Mouse (Mus musculus) T-helper 2 cell (primary cell): ENCODE results near the gene Siah3.
"Not testable (repeated sequence)": the region's sequence is repeated elsewhere in the genome, so short reads cannot be mapped to it uniquely, and the experiment has no call there.

Experiments
- in situ Hi-C: fragments of 300-600 bp; cut with MboI, MseI; formaldehyde crosslinking; loops from one replicate; pipeline ENCODE4 v1.15.1; 2025; ENCODE audit warnings: high pct_unique_total_duplicates

Siah3 gene

GRCm38 (mm10) chr14:75455743-75456421 lies at the start of gene Siah3:
Gene Siah3, plus strand, starts transcription at chr14:75455982.
- in situ Hi-C loops = no loop called here

- in situ Hi-C loops = no loop called here
These were observed 46.0 kb upstream of the Siah3 start for GRCm38 (mm10) chr14:75409772-75410171.

- in situ Hi-C loops = no loop called here
These were observed 45.4 kb upstream of the Siah3 start for GRCm38 (mm10) chr14:75410392-75410791.

GRCm38 (mm10) chr14:75418721-75419120 lies 37.1 kb upstream of the Siah3 start:
- in situ Hi-C loops = no loop called here

GRCm38 (mm10) chr14:75419876-75420275 lies 35.9 kb upstream of the Siah3 start:
- in situ Hi-C loops = no loop called here

- in situ Hi-C loops = no loop called here
These were observed 35.0 kb upstream of the Siah3 start for GRCm38 (mm10) chr14:75420811-75421210.

GRCm38 (mm10) chr14:75431173-75431786 lies 24.5 kb upstream of the Siah3 start:
- in situ Hi-C loops = no loop called here

GRCm38 (mm10) chr14:75432850-75433249 lies 22.9 kb upstream of the Siah3 start:
- in situ Hi-C loops = no loop called here

- in situ Hi-C loops = no loop called here
These were observed 21.2 kb upstream of the Siah3 start for GRCm38 (mm10) chr14:75434576-75434975.

- in situ Hi-C loops = no loop called here
These were observed 11.2 kb upstream of the Siah3 start for GRCm38 (mm10) chr14:75444486-75445105.

- in situ Hi-C loops = no loop called here
These were observed 10.4 kb upstream of the Siah3 start for GRCm38 (mm10) chr14:75445281-75445947.

- in situ Hi-C loops = no loop called here
These were observed 9.9 kb upstream of the Siah3 start for GRCm38 (mm10) chr14:75445948-75446281.

GRCm38 (mm10) chr14:75446314-75446713 lies 9.5 kb upstream of the Siah3 start:
- in situ Hi-C loops = not testable (repeated sequence)

GRCm38 (mm10) chr14:75453906-75454305 lies 1.9 kb upstream of the Siah3 start:
- in situ Hi-C loops = no loop called here

GRCm38 (mm10) chr14:75454716-75455115 lies 1.1 kb upstream of the Siah3 start:
- in situ Hi-C loops = no loop called here

- in situ Hi-C loops = no loop called here
These were observed 430 bp upstream of the Siah3 start for GRCm38 (mm10) chr14:75455361-75455742.

- in situ Hi-C loops = no loop called here
These were observed 873 bp downstream of the Siah3 start for GRCm38 (mm10) chr14:75456489-75457220.

- in situ Hi-C loops = no loop called here
These were observed 1.4 kb downstream of the Siah3 start for GRCm38 (mm10) chr14:75457221-75457600.

- in situ Hi-C loops = no loop called here
These were observed 3.6 kb downstream of the Siah3 start for GRCm38 (mm10) chr14:75459431-75459830.

GRCm38 (mm10) chr14:75459991-75460390 lies 4.2 kb downstream of the Siah3 start:
- in situ Hi-C loops = no loop called here

- in situ Hi-C loops = no loop called here
These were observed 4.7 kb downstream of the Siah3 start for GRCm38 (mm10) chr14:75460436-75460835.

- in situ Hi-C loops = no loop called here
These were observed 6.0 kb downstream of the Siah3 start for GRCm38 (mm10) chr14:75461770-75462169.
